Mouse (Mus musculus) liver, embryonic 14.5 days (tissue): ENCODE results near the gene Ssx2ip.

Experiments
- CTCF ChIP-seq: IDR thresholded peaks from 2 replicates; pipeline ENCODE4 v1.5.1; 2016; ENCODE audit warnings: antibody characterized with exemption, low read depth, control low read depth
- EP300 ChIP-seq: IDR thresholded peaks from 2 replicates; pipeline ENCODE4 v1.6.1; 2016; ENCODE audit warnings: antibody characterized with exemption, low read depth

DNA sequence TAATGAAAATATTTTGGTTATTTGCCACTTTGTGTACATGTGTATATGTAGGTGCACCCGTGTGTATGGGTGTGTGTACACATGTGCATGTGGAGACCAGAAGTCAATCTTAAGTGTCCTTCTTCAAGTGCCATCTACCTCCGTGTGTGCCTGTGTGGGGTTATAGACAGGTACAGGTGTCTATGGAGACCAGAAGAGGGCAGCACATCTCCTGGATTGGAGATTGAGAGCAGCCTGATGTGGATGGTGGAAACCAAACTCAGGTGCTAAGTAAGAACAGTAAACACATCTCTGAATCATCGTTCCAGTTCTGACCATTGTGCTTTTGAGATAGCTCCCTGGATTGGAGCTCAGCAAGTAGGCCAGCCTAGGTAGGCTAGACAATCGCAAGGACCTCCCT, 82.0 kb downstream of the Ssx2ip start:
- TF ChIP-seq CTCF, result peak; percentile 51
- no peak for TF ChIP-seq EP300
